Mouse (Mus musculus) brown adipose tissue, adult 24 weeks (tissue): ENCODE measurements at regions not wholly inside any gene's neighbourhood (a gene's known extent, or its start where the extent isn't known, plus 50 kb on each side); places are given as distances from the start of the nearest gene placed in this dataset.
A peak's percentile ranks its signal among the peaks of the same experiment; 100 is the strongest.

Experiments used
- H3K27ac ChIP-seq: fragments of 200-500 bp; replicated peaks from 2 replicates; pipeline ENCODE4 v1.5.1; 2012; ENCODE audit warnings: low read depth, mild to moderate bottlenecking, low read length
- H3K4me1 ChIP-seq: fragments of 200-500 bp; 2 replicates; pipeline ENCODE4 v1.6.1; 2012; ENCODE audit warnings: low read length, mixed read lengths; ENCODE audit not compliant: control insufficient read depth, insufficient read depth, insufficient read length
- H3K4me3 ChIP-seq: fragments of 200-500 bp; 2 replicates; pipeline ENCODE4 v1.5.1; 2012; ENCODE audit warnings: low read depth, mild to moderate bottlenecking, low read length, moderate library complexity; ENCODE audit not compliant: insufficient read depth

DNA sequence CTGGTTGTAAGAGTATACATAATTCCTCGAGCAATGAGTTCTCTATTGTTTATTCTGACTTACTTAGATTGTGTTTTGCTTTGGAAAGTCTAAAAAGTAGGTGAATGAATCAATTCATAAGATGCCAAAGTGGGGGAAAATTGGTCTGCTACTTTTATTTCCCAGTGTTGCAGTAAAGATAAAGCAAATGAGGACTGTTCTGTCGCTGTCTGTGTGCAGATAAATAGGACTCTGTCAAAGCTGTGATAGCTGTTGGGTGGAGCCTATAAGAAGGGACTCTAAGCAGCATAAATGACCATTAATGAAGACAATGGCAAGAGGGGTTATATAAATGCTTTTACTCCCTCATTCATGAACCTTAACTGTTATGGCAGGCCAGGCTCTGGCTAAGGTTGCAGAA lies 299.8 kb downstream of the Olfm4 start:
- H3K27ac ChIP-seq: no peak overlapping the region
- H3K4me1 ChIP-seq: no peaks in the 10 kb centered on the region
- H3K4me3 ChIP-seq: no peak overlapping the region

DNA sequence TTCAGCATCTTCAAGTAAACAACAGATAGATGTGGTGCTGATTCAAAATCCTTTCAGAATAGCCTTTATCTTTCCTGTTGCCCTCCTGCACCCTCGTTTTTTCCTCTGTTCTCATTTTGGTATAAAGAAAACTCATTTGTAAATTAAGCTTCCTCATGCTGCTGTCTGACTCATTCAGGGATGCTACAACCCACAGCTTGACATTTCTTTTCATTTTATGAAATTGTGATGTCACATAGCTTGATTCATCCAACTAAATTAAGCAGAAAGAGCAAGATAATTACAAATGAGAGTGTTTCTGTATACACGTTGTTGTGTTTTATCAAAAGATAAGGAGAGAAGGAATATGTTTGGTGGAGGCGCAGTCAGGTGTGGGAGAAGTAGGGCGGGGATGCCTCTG lies 307.5 kb downstream of the Olfm4 start:
- Histone ChIP-seq H3K4me1 (no peaks in the 10 kb centered on the region), H3K27ac (no peak overlapping the region), H3K4me3 (no peak overlapping the region)

DNA sequence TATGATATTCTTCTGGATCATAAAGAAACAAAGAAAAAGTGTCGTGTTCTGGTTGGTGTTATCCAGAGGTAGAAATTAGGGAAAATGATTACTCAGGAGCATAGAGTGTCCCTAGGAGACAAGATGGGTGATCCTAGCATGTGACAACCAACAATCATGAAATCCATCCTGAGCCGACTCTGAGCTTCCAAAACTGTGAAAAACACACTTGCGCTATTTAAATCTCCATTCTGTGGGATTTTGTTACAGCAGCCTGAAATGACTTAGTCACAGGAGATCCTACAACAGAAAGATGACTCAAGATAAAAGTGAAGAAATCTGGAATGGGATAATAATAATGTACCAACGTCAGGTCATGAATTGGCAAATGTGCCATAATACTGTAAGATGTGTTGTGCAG lies 309.5 kb downstream of the Olfm4 start:
- no peak overlapping the region for H3K4me3 ChIP-seq
- H3K4me1 ChIP-seq: no peaks in the 10 kb centered on the region
- H3K27ac ChIP-seq: no peak overlapping the region

DNA sequence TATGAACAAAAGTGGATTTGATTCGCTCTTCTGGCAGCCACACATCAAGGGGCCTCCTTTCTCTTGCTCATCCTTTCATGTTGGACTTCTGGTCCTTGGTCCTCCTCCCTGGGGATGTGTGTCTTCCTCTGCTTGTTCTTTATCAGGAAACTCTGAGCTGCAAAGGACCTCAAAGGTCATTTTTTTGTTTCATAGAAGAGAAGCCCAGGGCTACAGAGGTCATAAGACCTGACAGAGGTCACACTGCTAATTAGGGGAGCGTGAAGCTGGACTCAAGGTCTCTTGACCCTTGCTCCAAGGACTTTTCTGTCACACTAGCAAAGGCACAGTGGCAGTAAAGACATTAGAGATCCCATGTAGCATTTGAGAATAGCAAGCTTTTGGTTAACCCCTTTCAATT lies 345.8 kb downstream of the Olfm4 start:
- Histone ChIP-seq H3K27ac (no peak overlapping the region), H3K4me3 (no peak overlapping the region), H3K4me1 (no peaks in the 10 kb centered on the region)

DNA sequence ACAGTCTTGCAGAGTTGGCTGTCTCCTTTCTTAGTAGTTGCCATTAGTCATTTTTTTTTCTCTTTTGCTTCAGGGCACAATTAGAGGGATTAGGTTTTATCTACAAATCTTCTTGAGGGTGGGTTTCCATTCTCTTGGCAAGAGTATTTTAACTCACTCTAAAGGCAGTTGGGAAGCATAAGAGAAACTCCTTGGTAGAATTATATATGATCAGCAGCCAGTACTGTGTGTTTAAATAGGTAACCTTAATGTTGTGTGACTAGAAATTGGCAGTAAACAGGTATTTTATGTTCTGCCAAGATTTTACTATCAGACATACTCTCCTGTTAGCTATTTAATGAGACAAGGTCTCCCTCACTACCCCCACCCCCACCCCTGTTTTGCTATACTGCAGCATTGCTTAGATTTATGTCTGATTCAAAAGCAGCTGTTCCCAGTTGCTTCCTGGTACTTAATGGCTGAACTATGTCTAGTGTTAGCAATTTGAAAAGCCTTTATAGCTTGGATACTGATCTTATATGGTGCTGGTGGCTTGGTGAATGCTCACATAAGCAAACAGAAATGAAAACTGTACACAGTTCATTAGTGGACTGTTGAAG lies 378.2 kb downstream of the Olfm4 start:
- H3K4me3 ChIP-seq: no peak overlapping the region
- no peak overlapping the region for H3K27ac ChIP-seq
- H3K4me1 ChIP-seq: no peaks in the 10 kb centered on the region

DNA sequence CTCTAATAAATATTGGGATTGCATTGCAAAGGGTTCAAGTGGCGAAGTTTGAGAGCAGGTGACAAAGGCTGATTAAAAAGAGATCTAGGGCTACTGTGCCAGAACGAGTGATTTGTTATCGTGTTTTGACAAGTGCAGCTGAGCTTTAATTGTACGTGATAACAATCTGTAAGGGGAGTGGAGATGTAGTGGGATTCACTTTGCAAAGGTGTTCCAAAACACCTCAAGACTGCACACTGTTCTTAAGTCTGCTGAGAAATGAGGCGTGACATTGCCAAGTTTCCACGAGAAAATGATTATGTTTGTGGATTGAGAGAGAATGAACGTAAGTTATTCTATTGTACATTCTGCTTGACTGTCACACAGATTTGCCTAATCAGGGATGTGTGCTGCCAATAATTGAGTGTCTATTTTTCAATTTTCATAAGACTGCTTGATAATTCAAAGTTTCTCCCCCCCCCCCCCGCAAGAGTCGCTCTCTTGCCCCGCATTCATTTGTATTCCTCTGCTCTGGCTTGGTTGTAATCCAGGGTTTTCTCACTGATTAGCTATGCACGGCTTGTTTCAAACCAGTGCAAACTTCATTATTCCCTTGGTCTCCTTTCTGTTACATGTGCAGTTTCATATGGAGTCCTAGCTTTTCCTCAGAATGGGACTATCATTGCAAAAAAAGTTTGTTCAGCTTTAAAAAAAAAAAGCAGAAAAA lies 385.7 kb downstream of the Olfm4 start:
- no peak overlapping the region for H3K27ac ChIP-seq
- H3K4me3 ChIP-seq: no peak overlapping the region
- H3K4me1 ChIP-seq: no peaks in the 10 kb centered on the region

DNA sequence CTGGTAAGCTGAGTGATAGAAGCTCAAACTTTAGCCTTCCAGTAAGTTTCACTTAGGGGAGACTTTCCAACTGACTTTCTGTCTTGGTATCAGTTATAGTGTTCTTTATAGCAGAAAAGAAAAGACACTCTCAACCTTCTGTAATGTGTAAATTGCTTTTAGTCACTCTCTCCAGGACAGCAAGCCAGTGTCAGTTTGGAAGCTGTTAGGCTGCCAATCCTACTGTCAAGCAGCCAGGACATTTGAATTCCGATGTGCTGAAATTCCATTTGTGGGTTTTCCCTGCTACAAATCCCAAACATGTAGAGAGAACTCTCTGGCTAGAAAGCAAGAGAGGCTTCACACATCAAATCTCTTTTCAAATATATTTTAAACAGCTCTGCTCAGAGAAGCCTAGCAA lies 390.4 kb downstream of the Olfm4 start:
- Histone ChIP-seq H3K27ac (no peak overlapping the region), H3K4me3 (no peak overlapping the region), H3K4me1 (no peaks in the 10 kb centered on the region)

DNA sequence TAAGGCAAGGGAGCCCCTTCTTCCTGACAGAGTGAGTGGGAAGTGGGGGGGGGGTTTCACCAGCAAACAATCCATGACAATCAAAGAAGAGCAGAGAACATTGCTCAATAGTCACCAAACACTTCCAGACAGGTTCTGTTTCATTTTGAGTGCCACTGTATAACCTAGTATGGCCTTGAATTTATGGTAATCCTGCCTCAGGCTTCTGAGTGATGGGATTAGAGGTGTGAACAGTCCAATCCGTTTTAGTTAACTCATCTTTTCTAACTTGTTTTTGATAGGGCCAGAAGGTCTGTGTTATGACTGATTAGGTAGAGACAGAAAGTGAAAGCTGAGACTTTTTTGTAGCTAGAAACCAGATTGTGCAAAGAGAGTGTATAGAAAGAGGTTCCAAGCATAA lies 393.2 kb downstream of the Olfm4 start:
- Histone ChIP-seq H3K4me1 (no peaks in the 10 kb centered on the region), H3K4me3 (no peak overlapping the region), H3K27ac (no peak overlapping the region)

DNA sequence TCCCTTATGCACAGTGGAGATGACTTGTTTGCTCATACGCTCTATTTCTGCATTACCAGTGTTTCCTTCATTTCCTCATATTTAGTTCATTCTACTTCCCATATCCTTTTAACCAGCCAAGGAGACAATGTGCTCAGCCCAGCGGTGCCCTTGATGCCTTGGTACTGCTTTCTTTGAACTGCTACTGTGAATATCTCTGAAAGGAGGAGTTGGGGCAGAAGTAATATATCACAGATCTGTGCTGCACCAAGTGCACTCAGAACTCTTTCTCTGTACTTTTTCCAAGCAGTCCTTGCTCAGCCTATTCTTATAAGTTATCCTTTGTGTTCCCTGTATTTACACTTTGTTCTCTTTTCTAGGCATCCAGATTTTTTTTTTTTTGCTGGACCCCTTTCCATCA lies 407.5 kb downstream of the Olfm4 start:
- H3K4me3 ChIP-seq: no peak overlapping the region
- H3K27ac ChIP-seq: no peak overlapping the region
- H3K4me1 ChIP-seq: no peaks in the 10 kb centered on the region

DNA sequence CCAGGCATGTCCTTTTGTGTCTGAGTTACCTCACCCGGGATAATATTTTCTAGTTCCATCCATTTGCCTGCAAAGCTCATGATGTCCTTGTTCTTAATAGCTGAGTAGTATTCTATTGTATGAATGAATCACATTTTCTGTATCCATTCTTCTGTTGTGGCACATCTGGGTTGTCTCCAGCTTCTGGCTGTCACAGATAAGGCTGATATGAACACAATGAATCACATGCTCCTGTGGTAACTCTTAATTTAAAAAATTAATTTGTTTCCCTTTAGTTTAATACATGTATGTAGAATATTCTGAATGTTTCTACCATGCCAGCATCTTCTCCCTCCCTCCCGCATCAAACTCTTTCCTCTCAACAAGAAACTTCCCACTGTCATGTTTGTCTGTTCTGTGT lies 424.4 kb downstream of the Olfm4 start:
- H3K4me3 ChIP-seq: no peak overlapping the region
- no peak overlapping the region for H3K27ac ChIP-seq

DNA sequence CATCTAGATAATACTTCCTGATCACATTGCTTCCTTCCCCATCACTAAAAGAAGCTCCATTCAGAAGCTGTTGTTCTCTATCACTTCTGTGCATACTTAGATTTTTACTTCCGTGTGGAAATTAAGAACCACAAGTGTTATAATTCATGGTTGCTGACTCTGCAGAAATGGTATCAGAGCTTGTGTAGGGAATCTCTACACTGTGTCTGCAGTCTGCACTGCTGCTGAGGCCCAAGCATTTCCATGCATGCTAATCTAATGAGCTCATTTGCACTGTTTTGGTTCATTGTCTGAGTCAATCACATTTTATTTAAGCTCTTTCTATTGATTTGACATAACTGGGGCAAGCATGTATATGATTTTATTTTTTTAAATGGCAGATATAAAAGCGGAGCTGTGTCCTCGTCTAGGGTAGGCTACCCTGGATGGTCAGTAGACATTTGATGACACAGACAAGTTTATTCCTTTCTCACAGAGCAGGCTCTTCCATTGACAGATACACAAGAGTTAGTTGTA lies 435.0 kb downstream of the Olfm4 start:
- no peaks in the 10 kb centered on the region for H3K4me1 ChIP-seq
- H3K27ac ChIP-seq: no peak overlapping the region
- H3K4me3 ChIP-seq: no peak overlapping the region

More for the DNA sequence above, 424.4 kb downstream of the Olfm4 start:
- H3K4me1 ChIP-seq: no peaks in the 10 kb centered on the region

DNA sequence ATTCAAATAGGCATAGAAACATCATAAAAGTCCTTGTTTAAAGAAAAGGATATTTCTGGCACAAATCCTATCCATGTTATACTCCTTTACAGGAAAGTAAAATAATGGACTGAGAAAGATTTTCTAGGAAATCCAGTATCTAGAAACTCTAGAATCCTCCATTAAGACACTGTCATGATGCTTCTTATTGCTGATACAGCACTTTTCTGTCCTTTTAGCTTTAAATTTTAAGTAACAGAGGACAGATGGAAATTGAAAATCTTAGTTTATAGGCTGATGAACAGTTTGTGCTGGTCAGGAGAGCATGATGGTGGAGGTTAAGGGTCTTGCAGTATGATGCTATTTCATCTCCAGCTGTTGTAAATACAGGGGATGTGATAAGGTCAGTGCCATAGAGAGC lies 459.9 kb downstream of the Olfm4 start:
- H3K27ac ChIP-seq: no peak overlapping the region
- H3K4me1 ChIP-seq: no peaks in the 10 kb centered on the region
- H3K4me3 ChIP-seq: no peak overlapping the region

DNA sequence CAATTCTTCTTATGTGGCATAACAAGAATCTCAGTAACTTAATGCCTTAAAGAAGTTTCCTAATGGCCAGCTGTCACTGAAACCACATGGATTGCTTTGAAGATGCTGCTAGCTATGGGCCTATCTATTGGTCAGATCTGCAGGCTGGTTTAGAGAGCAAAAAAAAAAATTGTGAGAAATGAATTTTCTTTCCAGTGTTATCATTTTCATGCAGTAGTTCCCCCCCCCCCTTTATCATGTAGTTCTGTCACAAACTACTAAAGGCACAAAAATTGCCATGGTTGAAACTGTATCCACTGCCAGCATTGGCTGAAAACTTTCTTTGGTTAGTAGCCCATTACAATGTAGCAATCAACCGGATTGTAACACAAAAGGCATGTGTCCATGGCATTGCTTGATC lies 487.6 kb downstream of the Olfm4 start:
- H3K27ac ChIP-seq: no peak overlapping the region
- no peaks in the 10 kb centered on the region for H3K4me1 ChIP-seq
- H3K4me3 ChIP-seq: no peak overlapping the region

DNA sequence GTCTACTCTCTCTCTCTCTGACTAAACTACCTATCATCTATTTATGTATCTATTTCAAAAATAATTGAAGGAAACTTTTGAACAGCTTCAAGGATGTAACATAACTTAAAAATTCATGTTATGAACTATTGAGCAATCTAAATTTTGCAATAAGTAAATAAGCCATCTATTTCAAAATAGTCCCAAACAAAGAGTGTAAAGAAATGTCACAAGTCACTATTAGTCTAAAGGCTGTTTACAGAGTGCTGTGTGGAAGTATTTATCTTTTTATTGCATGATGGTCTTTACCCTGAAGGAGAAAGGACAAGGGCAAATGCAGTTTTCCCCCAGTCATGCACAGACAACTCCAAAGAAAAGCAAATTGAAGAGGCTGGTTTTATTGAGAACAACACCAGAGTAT lies 496.0 kb downstream of the Olfm4 start:
- Histone ChIP-seq H3K4me3 (no peak overlapping the region), H3K27ac (0 out of 2 replicates have a peak overlapping the region, but pooled peaks have one; percentile 19), H3K4me1 (no peaks in the 10 kb centered on the region)

DNA sequence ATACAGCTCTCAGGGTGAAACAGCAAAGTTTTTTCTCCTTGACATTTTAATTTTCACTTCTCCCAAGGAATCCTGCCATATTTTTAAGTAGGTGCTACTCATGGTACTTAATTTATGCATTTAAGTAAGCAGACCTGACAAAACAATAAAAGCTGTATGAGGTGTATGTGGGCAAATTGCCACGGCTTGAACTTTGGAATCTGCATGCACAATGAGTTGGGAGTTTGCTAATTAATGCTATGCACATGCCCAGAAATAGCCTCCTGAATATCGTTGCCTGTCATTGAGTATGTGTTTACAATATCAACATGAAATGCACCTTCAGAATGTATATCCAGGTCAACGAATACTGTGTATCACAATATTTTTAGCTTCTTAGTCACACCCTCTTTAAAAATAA lies 498.9 kb downstream of the Olfm4 start:
- H3K27ac ChIP-seq: no peak overlapping the region
- no peaks in the 10 kb centered on the region for H3K4me1 ChIP-seq
- no peak overlapping the region for H3K4me3 ChIP-seq

DNA sequence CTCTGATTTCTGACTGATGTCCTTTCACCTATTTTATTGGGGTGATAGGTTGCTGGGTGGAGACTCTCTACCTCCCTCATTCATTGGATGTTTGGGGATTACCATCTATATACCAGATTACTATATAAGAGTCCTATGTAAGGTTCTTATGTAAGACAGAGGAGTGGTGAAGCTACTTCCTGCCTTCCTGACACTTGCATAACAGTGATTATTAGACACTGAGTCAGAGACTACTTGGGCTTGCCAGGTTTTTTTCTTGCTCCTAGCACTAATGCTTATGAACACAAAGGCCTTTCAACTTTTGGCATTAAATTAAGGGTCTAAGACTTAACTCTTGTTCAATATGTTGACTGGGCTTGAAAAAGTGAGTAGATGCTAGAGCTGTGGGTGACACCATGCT lies 500.4 kb downstream of the Olfm4 start:
- Histone ChIP-seq H3K27ac (peak overlapping the region; percentile 67), H3K4me3 (no peak overlapping the region), H3K4me1 (no peaks in the 10 kb centered on the region)
